Mouse (Mus musculus): ENCODE data around the gene Prkaa2. TPM values are rescaled to one million over a fixed set of nuclear protein-coding genes. Genes with fewer than 3 reads are reported as not detected.
A peak's percentile ranks its signal among the peaks of the same experiment; 100 is the strongest.

Gene Prkaa2
- polyA plus RNA-seq (2015; fragmentation: Nextera tagmentation; extraction: Ambion mirVana), result 2.2 and 2.5 TPM in 2 replicates

DNA sequence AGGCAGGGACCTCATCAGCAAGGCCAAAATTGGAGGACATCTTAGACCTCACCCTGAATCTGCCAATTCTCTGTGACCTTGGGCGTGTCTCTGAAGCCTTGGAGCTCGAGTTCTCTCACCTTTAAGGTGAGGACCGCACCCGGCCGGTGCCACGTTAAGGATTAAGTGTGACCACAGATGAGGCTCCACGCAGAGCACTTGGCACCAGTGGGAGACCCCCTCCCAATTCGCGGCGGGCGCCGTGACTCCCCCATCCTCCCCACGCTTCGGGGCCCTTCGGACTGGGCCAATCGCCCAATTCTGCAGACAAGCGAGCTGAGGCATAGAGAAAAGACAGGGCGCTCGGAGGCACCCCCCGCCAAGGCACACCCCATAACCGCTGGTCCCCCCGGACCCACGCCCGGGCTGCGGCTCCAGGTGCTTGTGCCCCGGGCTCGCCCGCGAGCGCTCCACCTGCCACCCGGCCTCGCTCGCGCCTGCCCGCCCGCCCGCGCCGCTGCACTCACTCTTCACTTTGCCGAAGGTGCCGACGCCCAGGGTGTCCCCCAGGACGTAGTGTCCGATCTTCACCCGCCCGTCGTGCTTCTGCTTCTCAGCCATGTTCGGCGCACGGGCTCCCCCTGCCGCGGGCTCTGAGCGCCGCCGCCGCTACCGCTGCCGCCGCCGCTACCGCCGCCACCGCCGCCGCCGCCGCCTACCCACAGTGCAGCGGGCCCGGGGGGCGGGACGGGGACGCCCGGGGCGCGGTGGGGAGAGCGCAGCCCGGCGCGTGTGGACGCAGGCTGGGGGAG is at the start of gene Prkaa2:
Gene Prkaa2 (minus strand): TSS at position 692 of the 791 bp plus-strand sequence.
- WGBS, result under 1% methylated on average over 57 of the region's 80 CpGs
- Histone ChIP-seq H3K9me3 (no peaks in the 10 kb centered on the region), H3K4me1 (peaks cover 10% of the 10 kb centered on the region), H3K27ac (no peak within 1 kb of the TSS), H3K4me3 (replicated peaks) (peak within 1 kb of the TSS; percentile 66), H3K36me3 (no peaks in the 10 kb centered on the region), H3K9ac (peak within 1 kb of the TSS; percentile 34), H3K4me2 (peak within 1 kb of the TSS; percentile 95), H3K27me3 (replicated peaks) (peaks cover 9% of the 10 kb centered on the region)
- peak; percentile 89 for ATAC-seq (ENCODE audit: insufficient read depth, low FRiP score, low read depth)

DNA sequence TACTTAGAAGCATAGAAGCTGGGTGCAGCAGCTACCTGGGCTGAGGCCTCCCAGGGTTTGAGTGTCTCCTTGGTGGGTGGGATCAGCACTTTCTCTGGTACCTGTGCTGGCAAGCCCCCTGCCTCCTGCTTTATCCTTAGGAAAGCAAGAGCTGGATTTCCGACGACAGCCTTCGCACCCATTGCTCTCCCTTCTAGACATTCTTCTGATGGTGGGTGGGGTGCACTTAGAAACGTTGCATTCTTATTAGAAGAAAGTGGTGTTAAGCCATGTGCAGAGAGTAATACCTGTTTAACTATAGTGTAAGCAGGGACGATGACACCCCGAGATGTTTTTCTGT is 49.8 kb upstream of the Prkaa2 start:
- Histone ChIP-seq H3K36me3 (0 out of 2 replicates have a peak, but pooled peaks cover 3% of the 10 kb centered on the region), H3K9me3 (no peaks in the 10 kb centered on the region), H3K4me2 (peak overlapping the region; percentile 56), H3K9ac (peak overlapping the region; percentile 87; the same call in 1 of the 2 replicates), H3K27me3 (replicated peaks) (no peaks in the 10 kb centered on the region), H3K4me1 (0 out of 2 replicates have a peak, but pooled peaks cover 2% of the 10 kb centered on the region), H3K27ac (no peak overlapping the region), H3K4me3 (replicated peaks) (peak overlapping the region; percentile 80)
- 31% methylated on average over 6 of the region's 6 CpGs for WGBS
- no peak for ATAC-seq (ENCODE audit: insufficient read depth, low FRiP score, low read depth)

DNA sequence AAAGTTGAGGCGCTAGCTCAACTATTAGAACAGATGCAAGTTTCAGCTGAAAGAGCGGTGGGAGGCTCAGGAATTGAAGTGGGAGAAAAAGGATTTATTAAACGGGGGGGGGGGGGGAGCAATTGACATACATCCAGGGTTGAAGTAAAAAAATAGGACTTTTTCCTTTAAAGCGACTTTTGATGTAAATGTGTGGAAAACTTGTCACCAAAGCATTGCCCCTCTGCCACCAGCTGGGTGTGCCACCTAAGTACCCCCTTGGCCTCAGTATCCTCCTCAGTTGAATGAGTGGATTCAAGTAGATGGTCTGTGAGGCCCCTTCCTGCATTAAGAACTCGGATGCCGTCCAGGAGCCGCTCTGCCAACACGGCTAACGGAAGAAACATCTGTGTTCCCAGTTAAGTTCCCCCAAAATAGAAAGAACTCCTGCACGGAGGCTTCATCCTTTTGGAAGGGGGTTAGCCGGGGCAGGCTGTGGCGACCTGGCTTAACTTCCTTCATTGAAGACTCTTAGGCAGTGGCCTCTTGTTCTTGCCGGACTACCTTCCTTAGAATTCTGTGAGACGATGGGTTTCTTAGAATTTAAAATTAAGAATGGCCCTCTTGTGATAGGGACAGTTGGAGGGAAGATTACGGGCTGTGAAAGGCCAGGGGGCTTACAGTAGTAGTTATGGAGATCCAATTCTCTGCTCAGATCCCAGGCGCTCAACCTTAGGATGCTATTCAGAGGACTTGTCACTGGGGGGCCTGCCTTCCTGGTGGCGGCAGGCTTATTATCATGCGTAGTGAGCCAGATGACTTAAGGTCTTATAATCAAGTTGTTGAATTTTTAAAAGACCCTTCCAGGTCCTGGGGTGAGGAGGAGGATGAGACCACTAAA is 49.2 kb upstream of the Prkaa2 start:
- no peak for ATAC-seq (ENCODE audit: insufficient read depth, low FRiP score, low read depth)
- 0 out of 2 replicates have a peak, but pooled peaks cover 3% of the 10 kb centered on the region for H3K36me3 ChIP-seq
- 0 out of 2 replicates have a peak, but pooled peaks cover 2% of the 10 kb centered on the region for H3K4me1 ChIP-seq
- H3K4me2 ChIP-seq, result peak overlapping the region; percentile 56
- H3K9ac ChIP-seq, result peak overlapping the region; percentile 87
- WGBS, result 5% methylated on average over 18 of the region's 18 CpGs
- H3K4me3 ChIP-seq (replicated peaks), result peak overlapping the region; percentile 80
- H3K9me3 ChIP-seq, result no peaks in the 10 kb centered on the region
- H3K27me3 ChIP-seq (replicated peaks), result no peaks in the 10 kb centered on the region
- peak overlapping the region; percentile 95 for H3K27ac ChIP-seq

DNA sequence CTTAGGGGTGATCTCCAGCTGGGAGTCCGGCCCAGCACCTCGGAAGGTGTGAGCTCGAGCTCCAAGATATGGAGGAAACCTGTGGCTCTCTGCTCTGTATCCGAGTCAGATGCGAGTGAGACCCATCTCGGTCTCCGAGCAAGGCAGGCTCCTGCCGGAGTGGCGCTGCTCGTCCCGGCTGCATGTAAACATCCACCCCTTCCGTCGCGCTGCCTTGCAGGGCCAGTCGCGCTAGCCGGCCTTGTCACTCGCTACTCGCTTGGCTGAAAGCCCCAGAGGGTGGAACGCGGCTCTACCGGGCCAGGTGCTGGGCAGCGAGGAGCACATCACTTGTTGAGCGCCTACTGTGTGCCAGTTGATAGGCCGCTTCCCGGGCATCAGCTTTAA is 48.5 kb upstream of the Prkaa2 start:
- Histone ChIP-seq H3K27me3 (replicated peaks) (no peaks in the 10 kb centered on the region), H3K36me3 (0 out of 2 replicates have a peak, but pooled peaks cover 3% of the 10 kb centered on the region), H3K9ac (peak overlapping the region; percentile 87), H3K4me1 (0 out of 2 replicates have a peak, but pooled peaks cover 2% of the 10 kb centered on the region), H3K9me3 (no peaks in the 10 kb centered on the region), H3K4me3 (replicated peaks) (peak overlapping the region; percentile 80), H3K4me2 (peak overlapping the region; percentile 56), H3K27ac (peak overlapping the region; percentile 95)
- peak; percentile 76 for ATAC-seq (ENCODE audit: insufficient read depth, low FRiP score, low read depth)
- WGBS, result under 1% methylated on average over 26 of the region's 26 CpGs

DNA sequence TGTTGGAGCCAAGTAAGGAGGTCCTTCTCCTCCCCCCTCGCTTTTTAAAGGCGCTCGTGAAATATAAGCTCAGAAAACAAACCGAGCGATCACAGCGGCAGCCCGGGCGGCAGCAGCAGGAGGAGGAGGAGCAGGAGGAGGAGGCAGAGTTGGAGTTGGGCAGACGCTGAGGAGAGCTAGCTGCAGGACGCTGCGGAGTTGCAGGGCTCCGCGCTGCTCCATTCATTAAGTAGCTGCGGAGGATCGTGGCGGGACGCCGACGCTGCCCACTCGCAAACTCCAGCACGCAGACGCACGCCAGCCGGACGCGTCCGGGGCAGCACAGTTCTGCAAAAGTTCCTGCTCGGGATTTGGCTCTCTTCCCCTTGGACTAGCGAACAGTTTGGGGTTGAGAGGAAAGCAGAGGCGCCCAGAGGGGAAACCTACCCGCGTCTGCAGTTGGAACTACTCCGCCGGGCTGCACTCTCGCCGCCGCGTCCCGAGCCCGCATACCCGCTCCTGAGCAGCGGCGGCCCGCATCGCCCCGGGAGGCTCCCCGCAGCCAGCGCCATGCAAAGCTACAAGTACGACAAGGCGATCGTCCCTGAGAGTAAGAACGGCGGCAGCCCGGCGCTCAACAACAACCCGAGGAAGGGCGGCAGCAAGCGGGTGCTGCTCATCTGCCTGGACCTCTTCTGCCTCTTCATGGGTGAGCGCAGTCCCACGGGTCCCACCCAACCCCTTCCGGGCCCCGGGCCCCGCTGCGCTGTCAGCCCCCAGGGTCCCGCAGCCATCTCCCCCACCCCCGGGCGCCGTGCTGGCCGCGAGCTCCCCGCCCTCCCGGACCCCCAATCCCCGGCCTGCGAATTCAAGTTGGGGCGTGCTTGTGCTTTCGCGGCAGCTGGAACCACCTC is 47.8 kb upstream of the Prkaa2 start, which contains the start of gene Plpp3:
Gene Plpp3 (plus strand): TSS at position 72 of the 893 bp plus-strand sequence.
- H3K36me3 ChIP-seq, result 0 out of 2 replicates have a peak, but pooled peaks cover 3% of the 10 kb centered on the region
- H3K27me3 ChIP-seq (replicated peaks), result no peaks in the 10 kb centered on the region
- H3K27ac ChIP-seq, result peak within 1 kb of the TSS; percentile 95
- ATAC-seq (ENCODE audit: insufficient read depth, low FRiP score, low read depth), result peak; percentile 87
- H3K9ac ChIP-seq, result peak within 1 kb of the TSS; percentile 87
- H3K4me3 ChIP-seq (replicated peaks), result peak within 1 kb of the TSS; percentile 80
- no peaks in the 10 kb centered on the region for H3K9me3 ChIP-seq
- WGBS, result under 1% methylated on average over 75 of the region's 77 CpGs
- H3K4me2 ChIP-seq, result peak within 1 kb of the TSS; percentile 56
- 0 out of 2 replicates have a peak, but pooled peaks cover 2% of the 10 kb centered on the region for H3K4me1 ChIP-seq

DNA sequence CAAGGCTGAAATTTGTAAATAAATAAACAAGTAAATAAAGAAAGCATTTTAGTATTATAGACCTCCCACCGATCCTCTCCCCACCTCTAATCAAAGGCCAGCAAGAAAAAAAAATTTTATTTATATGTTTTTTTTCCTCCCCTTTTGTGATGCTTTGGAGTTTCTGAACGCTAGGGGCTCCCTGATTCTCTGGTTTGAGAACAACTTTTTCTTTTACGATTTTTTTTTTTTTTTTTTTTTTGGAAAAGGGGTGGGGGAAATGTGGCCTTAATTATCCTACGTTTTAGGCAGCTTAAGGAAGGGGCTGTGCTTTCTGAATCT is 47.2 kb upstream of the Prkaa2 start:
- Histone ChIP-seq H3K4me3 (replicated peaks) (peak overlapping the region; percentile 80), H3K4me1 (0 out of 2 replicates have a peak, but pooled peaks cover 2% of the 10 kb centered on the region), H3K27ac (peak overlapping the region; percentile 95), H3K36me3 (0 out of 2 replicates have a peak, but pooled peaks cover under 1% of the 10 kb centered on the region), H3K9ac (no peak overlapping the region; the same call in 1 of the 2 replicates), H3K27me3 (replicated peaks) (no peaks in the 10 kb centered on the region), H3K4me2 (peak overlapping the region; percentile 56), H3K9me3 (no peaks in the 10 kb centered on the region)
- WGBS, result under 1% methylated on average over 4 of the region's 4 CpGs
- no peak for ATAC-seq (ENCODE audit: insufficient read depth, low FRiP score, low read depth)

DNA sequence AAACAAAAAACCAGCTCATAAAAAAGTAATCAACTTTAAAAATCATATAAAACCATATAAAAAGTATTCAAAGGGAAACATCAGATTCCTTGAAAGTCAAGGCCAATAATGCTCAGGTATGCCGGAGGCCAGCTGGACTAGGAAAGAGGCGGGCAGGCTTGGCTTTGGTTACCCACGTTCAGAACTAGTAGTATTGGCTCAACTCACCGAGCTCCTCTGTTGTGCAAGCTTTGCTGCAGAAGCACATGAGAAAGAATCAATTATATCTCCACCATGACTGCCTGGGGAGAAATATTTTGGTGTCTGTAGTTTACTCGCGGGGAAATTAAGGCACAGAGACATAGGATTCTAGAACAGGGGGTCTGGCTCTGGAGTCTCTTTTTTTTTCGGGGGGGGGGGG is 46.6 kb upstream of the Prkaa2 start:
- Histone ChIP-seq H3K4me2 (no peak overlapping the region), H3K4me1 (0 out of 2 replicates have a peak, but pooled peaks cover 2% of the 10 kb centered on the region), H3K9ac (no peak overlapping the region), H3K36me3 (no peaks in the 10 kb centered on the region), H3K4me3 (replicated peaks) (no peak overlapping the region), H3K9me3 (no peaks in the 10 kb centered on the region), H3K27ac (no peak overlapping the region), H3K27me3 (replicated peaks) (no peaks in the 10 kb centered on the region)
- 78% methylated on average over 7 of the region's 7 CpGs for WGBS
- no peak for ATAC-seq (ENCODE audit: insufficient read depth, low FRiP score, low read depth)

DNA sequence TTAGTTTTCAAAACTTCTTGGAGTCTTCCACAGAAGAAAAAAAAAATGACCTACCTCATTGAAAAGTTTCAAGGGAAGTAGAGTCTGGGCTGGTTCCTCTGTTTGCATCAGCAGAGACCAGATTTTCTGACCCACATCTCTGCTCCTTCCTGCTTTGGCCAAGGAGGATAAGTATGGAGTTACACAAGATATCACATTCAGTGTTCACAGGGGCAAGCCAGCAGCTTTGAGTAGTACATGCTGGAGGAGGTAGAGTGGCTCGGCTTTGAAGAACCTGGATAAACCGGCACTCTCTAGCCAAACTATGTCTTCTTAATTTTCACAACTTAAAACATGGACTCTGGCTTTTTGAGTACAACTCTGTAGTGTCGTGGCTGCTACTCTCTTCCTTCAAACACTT is 43.5 kb upstream of the Prkaa2 start:
- no peak overlapping the region for H3K4me3 ChIP-seq (replicated peaks)
- H3K27ac ChIP-seq, result no peak overlapping the region
- no peak overlapping the region for H3K4me2 ChIP-seq
- ATAC-seq (ENCODE audit: insufficient read depth, low FRiP score, low read depth), result no peak
- no peaks in the 10 kb centered on the region for H3K9me3 ChIP-seq
- 73% methylated on average over 3 of the region's 3 CpGs for WGBS
- no peaks in the 10 kb centered on the region for H3K36me3 ChIP-seq
- no peaks in the 10 kb centered on the region for H3K4me1 ChIP-seq
- H3K27me3 ChIP-seq (replicated peaks), result no peaks in the 10 kb centered on the region
- no peak overlapping the region for H3K9ac ChIP-seq

DNA sequence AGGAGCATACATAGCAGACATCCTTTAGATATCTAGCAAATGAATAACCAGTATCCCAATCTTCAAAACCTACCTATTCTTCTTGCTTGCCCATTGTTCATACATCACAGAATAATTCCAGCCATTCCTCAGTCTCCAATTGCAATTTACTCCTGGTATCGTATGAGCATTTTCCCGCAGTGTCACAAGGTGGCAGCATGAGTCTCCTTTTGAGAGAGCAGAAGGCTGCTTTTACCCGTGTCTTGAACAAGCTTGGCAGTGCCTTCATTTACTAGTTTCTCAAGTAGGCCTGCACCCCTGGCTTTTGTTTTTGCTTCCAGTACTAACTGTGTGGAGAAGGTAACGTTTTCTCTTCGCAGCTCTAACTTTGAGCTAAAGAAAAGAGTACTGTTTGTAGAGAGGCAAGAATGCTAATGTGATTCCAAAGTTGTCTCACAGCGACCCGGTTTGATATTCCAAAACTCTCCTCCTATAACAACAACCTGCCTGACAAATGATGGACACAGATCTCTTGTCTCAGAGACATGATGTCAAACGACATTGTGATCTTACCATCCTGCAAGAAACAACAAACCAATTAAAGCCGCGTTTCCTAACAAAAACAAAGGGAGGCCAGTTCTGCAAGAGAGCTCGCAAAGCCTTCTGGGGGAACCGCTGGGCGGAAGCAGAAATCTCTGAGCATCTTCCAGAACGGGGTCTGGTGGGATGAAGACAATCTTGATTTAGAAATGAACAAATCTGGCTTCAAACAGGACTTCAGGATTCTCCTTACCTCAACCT is 42.4 kb upstream of the Prkaa2 start:
- H3K27me3 ChIP-seq (replicated peaks), result no peaks in the 10 kb centered on the region
- ATAC-seq (ENCODE audit: insufficient read depth, low FRiP score, low read depth), result no peak
- H3K4me2 ChIP-seq, result no peak overlapping the region
- H3K4me1 ChIP-seq, result no peaks in the 10 kb centered on the region
- H3K36me3 ChIP-seq, result no peaks in the 10 kb centered on the region
- H3K27ac ChIP-seq, result no peak overlapping the region
- no peaks in the 10 kb centered on the region for H3K9me3 ChIP-seq
- no peak overlapping the region for H3K9ac ChIP-seq
- WGBS, result 45% methylated on average over 14 of the region's 14 CpGs
- H3K4me3 ChIP-seq (replicated peaks), result no peak overlapping the region

DNA sequence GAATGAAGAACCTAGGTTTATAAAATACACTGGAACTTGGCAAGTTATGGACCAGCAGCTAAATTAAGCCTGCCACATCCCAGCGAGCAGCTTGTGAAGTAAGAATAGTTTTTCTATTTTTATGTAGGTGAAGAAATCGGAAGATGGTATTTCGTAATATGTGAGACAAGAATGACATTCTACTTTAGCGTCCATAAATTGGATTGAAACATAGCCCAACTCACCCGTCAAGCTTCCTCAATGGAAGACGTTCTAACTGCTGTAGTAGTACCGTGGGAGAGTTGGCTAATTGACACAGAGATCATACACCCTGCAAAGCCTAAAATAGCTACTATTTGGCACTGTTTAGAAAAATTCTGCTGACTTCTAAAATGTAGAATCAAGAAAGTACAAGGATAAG is 39.8 kb upstream of the Prkaa2 start:
- no peak overlapping the region for H3K4me3 ChIP-seq (replicated peaks)
- 80% methylated on average over 7 of the region's 7 CpGs for WGBS
- no peaks in the 10 kb centered on the region for H3K4me1 ChIP-seq
- no peak overlapping the region for H3K9ac ChIP-seq
- ATAC-seq (ENCODE audit: insufficient read depth, low FRiP score, low read depth), result no peak
- H3K4me2 ChIP-seq, result no peak overlapping the region
- H3K9me3 ChIP-seq, result no peaks in the 10 kb centered on the region
- no peaks in the 10 kb centered on the region for H3K27me3 ChIP-seq (replicated peaks)
- no peaks in the 10 kb centered on the region for H3K36me3 ChIP-seq
- H3K27ac ChIP-seq, result no peak overlapping the region

Data from stomach, embryonic 15.5 days (tissue).